Mouse (Mus musculus) right cerebral cortex, postnatal 4 days (tissue): Measurements from ENCODE around the gene Lrp1.

Source experiments
- DNase-seq: peaks from one replicate; pipeline ENCODE4 v3.0.0-alpha.2; 2022

Lrp1 gene

GRCm38 (mm10) chr10:127590831-127591451, 30.0 kb downstream of the Lrp1 start:
- DNase-seq: no peak

GRCm38 (mm10) chr10:127590256-127590655, 30.7 kb downstream of the Lrp1 start:
- no peak for DNase-seq

GRCm38 (mm10) chr10:127587776-127588175, 33.2 kb downstream of the Lrp1 start:
- DNase-seq: no peak

GRCm38 (mm10) chr10:127586209-127586608, 34.7 kb downstream of the Lrp1 start:
- DNase-seq: no peak

GRCm38 (mm10) chr10:127585598-127585997, 35.4 kb downstream of the Lrp1 start:
- DNase-seq: no peak

- no peak for DNase-seq
Measured at GRCm38 (mm10) chr10:127583649-127584048, 37.3 kb downstream of the Lrp1 start.

- no peak for DNase-seq
Measured at GRCm38 (mm10) chr10:127581291-127581690, 39.7 kb downstream of the Lrp1 start.

- DNase-seq: no peak
Measured at GRCm38 (mm10) chr10:127577982-127578381, 43.0 kb downstream of the Lrp1 start.

GRCm38 (mm10) chr10:127577156-127577555, 43.8 kb downstream of the Lrp1 start:
- no peak for DNase-seq

- DNase-seq: peak; percentile 51
Measured at GRCm38 (mm10) chr10:127576381-127576961, 44.5 kb downstream of the Lrp1 start.

GRCm38 (mm10) chr10:127575741-127576140, 45.2 kb downstream of the Lrp1 start:
- DNase-seq: no peak

GRCm38 (mm10) chr10:127572281-127572680, 48.7 kb downstream of the Lrp1 start:
- no peak for DNase-seq

- no peak for DNase-seq
Measured at GRCm38 (mm10) chr10:127570937-127571641, 49.9 kb downstream of the Lrp1 start.

- no peak for DNase-seq
Measured at GRCm38 (mm10) chr10:127570384-127570783, 50.6 kb downstream of the Lrp1 start.

GRCm38 (mm10) chr10:127569450-127569849, 51.5 kb downstream of the Lrp1 start:
- DNase-seq: peak; percentile 77

GRCm38 (mm10) chr10:127566553-127567326, 54.2 kb downstream of the Lrp1 start:
- DNase-seq: no peak

GRCm38 (mm10) chr10:127564301-127564700, 56.6 kb downstream of the Lrp1 start:
- no peak for DNase-seq

GRCm38 (mm10) chr10:127563840-127564239, 57.1 kb downstream of the Lrp1 start:
- DNase-seq: no peak

- no peak for DNase-seq
Measured at GRCm38 (mm10) chr10:127561145-127561544, 59.8 kb downstream of the Lrp1 start.

GRCm38 (mm10) chr10:127557397-127557796, 63.6 kb downstream of the Lrp1 start:
- no peak for DNase-seq

- no peak for DNase-seq
Measured at GRCm38 (mm10) chr10:127555703-127556102, 65.2 kb downstream of the Lrp1 start.

GRCm38 (mm10) chr10:127549892-127550291, 71.1 kb downstream of the Lrp1 start:
- DNase-seq: no peak

GRCm38 (mm10) chr10:127548236-127548635, 72.7 kb downstream of the Lrp1 start:
- DNase-seq: no peak
